Mouse (Mus musculus) megakaryocyte, adult 5-6 weeks (primary cell): Measurements from ENCODE around the gene Hspb9. TPM values are rescaled to one million over a fixed set of nuclear protein-coding genes. Genes with fewer than 3 reads are reported as not detected.

Experiments used
- ATAC-seq: 2 replicates; pipeline ENCODE4 v1.8.0; 2016; ENCODE audit warnings: mild to moderate bottlenecking, inconsistent platforms; ENCODE audit not compliant: poor library complexity, severe bottlenecking
- total RNA-seq, 2 experiments: library from RNA; stranded (forward) in 1 of 2; stranded (reverse) in 1 of 2; fragments of 153-499, 151-499 nt in 1 of 2; fragments of 221-1000, 200-1000 nt in 1 of 2; gene quantifications; 2 replicates each; pipeline versions ENCODE4 v1.2.3 to v1.2.4; 2015 to 2017

Gene Hspb9
- total RNA-seq (2015), result not detected in 2 replicates
- 0.65 TPM in 1 of 2 replicates, not detected in the other for total RNA-seq (2017)

DNA sequence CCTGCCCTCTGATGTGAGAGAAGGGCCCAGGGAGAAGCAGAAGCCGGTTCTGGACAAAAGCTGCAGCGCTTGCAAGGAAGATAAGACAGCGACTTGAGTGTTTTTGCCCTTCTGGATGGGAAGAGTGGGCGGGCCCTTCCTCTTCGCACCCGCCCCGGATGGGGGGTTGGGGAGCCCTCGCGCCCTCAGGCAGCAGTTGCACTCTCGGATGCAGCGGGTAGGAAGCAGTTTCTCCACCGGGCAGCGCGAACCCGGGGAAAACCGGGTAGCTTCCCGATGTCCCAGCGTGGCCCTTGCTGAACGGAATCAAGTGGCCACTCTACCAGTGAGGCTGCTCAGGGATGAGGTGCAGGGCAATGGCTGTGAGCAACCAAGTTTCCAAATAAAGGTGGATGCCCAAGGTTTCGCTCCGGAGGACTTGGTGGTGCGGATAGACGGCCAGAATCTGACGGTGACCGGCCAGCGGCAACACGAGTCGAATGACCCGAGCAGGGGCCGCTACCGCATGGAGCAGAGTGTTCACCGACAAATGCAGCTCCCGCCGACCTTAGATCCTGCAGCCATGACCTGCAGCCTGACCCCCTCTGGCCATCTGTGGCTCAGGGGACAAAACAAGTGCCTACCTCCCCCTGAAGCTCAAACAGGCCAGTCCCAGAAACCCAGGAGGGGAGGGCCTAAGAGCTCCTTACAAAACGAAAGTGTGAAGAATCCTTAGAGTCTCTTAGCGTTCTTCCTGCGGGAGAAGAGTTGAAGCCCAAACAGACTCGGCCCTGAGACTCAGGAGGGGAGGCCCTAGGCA, at the start of gene Hspb9:
Gene Hspb9 (plus strand): TSS at position 116 of the 799 bp plus-strand sequence.
- ATAC-seq, result peak; percentile 75

DNA sequence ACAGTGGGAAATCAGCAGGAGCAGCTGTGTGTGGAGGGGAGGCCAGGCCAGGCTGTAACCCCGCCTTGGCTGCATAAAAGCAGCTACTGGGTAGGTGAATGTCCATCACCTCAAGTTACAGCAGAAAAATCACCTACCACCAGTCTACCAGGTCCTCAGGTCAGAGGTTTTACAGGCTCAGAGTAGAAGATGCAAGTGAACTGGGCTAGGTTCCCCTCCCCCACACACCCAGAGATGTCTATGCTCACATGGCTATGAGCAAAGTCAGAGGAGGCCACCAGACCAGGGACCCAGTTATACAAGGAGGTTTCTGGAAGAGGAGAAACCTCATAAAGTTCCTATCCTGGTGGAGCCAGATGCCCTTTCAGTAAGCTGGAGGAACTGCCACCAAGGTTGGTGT, 42.6 kb upstream of the Hspb9 start:
- no peak for ATAC-seq

DNA sequence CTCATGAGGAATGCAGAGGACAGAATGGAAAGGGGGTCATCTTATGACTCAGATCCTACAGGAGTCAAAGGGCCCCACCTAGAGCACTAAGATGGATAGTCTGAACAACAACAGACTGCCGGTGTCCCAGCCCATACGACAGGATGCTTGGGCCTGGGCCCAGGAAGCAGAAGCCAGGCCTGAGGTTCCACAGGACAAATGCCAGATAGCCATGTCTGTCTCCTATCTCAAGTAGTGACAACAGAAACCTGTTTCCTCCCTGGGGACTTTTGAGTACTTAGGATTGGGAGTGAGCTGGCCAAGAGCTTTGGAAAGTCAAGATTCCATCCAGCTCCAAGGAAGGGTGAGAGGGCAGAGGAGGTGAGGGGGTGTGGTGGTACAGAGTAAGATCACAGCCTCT, 41.7 kb upstream of the Hspb9 start:
- ATAC-seq, result no peak

DNA sequence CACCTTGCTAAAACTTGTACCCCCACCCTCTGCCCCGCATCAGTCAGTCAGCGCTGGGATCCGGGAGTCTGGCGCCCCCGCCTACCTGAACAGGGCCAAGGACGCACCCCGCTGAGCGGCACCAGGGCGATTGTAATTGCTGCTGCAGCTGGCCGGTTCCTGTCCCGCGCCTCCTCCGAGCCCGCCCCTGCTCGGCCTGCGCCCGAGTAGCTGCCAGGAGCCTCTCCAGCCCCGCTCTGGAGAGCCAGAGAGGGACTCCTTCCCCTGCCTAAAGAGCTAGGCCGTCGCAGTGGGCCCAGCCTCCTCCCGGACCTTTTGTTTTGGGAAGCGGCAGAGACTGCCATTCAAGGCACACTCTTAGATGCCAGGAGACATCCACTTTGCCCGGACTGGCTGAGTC, 40.5 kb upstream of the Hspb9 start:
- ATAC-seq, result no peak

DNA sequence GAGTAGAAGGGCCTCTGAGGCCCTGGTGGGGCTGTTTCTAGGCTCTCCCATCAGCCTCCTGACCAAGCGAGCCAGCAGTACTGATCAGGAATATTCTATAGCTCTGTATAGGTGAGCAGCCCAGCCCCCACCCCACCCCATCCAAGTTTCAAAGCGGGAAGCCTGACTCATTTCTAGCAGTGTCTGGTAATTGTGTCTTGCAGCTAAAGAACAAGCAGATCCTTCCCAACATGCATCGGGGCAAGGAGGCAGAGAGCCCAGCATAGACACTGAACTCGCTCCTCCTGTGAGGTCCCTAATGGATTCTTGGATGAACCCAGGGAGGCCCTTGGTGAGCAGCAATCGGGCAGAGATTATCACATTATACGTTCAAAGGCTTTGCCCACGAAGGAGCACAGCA, 35.8 kb upstream of the Hspb9 start:
- no peak for ATAC-seq

DNA sequence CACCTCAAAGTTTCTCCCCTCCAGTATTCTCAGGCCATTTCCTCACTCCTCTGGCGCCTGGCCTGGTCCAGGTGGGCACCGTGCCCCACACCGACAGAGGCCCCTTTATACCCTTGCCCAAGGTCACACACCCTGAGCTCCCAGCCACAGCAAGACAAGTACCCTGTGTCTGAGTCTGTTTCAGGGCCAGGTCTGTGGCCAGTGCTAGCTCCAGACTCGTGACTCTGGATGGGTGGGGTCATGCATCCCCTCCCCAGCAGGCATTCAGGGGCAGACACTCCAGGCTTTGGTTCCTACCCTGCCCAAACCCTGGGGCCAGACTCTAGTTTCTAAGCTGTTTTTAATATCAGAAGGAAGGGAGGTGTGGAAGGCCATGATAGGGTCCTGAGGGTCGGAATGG, 31.8 kb upstream of the Hspb9 start:
- ATAC-seq, result no peak

DNA sequence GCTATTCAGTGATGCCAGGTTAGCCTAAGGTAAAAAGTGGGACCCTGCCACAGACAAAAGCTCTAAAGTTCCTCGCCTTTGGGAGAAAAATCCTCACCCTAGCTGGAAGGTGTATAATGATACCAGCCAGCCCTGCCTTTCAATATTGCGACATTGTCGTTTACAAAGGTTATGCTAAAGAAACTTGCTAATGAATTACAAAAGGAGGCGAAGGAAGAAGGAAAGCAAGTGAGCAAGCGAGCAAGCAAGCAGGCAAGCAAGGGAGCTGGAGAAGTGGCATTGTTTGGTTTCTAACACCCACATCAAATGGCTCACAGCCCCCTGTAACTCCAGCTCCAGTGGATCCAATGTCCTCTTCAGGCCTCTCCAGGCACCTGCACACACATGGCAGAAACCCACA, 31.1 kb upstream of the Hspb9 start:
- ATAC-seq, result no peak

DNA sequence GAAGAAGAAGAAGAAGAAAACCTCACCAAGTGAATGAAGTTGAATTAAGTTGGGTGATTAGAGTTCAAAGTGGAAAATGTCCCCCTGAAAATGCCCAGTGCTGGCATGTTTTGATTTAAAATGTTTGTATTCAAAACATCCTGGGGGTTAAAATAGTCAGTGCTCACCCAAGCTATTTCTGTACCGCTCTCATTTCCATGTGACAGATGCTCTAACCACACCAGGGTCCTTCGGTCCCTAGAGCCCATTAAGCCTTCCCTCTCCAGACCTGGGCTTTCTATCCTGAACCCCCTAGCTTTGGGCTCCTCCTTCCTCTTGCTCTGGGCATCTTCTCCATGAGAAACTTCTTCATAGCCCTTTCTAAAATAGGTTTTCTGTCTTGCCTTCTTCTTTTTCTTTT, 29.6 kb upstream of the Hspb9 start:
- no peak for ATAC-seq

DNA sequence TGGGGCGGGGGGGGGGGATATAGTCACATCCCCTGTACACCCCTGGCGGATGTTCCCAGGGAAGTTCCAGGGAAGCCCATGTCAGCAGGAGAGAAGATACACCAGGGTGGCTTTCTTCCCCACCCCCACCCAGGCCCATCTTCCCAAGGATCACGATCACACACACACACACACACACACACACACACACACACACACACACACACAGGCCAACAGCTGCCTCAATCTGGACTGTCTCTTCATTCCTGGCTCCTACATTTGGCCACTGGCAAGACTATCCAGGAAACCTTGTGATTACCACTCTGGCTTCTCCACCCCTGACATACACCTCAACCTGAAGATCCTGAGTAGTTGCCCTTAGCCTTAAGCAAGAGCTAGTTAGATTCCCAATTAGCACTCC, 28.3 kb upstream of the Hspb9 start:
- ATAC-seq, result no peak

DNA sequence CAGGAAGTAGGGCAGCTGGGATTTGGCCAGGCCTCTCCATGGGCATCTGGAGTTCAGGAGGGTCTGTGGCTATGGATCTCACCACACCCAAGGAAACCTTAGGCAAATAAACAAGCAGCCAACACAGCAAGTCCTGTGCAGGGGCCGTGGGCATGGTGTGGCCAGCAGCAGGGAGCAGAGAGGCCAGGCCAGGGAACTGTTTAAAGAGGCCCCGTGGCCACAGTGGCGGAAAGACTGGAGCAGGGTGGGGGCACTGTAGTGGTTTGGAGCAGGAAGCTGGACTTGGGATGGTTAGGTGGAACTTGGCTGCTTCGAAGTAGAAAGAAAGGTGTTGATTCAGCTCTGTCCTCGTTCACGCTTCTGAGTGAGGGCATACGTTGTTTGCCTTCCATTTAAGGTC, 26.4 kb upstream of the Hspb9 start:
- no peak for ATAC-seq

DNA sequence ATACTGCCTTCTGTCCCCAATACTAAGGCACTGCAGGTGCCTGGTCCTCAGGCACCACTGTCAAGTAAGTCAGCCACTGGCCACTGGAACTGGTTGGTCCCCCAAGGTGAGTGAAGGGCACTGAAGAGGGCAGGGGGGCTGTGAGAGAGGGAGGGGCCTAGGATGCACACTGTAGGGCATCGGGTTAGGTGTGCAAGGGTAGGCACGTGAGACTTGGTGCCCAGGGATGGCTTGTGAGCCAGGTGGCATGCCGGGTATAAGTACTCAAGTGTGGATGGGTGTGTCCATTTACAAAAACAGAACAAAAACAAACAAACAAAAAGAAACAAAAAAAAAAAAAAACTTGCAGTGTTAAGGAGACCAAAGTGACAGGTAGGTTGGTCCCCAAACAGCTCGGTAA, 25.2 kb upstream of the Hspb9 start:
- no peak for ATAC-seq

DNA sequence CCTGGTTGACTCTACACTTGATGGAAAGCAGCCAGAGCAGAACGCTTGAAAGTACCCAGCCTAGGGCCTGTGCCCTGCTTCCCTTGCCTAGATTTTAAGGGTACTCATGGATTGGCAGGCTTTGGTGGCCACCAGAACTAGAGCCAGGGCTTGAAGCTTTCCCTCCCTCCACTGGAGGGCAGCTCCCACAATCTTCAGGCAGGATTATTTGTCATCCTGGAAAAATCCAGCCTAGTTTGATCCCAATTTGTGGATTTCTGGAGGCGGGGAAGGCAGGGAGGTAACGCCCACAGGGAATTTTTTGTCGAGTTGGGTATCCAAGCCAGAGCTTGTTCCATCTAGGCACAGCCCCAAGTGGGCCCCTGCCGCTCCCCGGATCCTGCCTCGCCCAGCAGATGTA, 23.3 kb upstream of the Hspb9 start:
- no peak for ATAC-seq

DNA sequence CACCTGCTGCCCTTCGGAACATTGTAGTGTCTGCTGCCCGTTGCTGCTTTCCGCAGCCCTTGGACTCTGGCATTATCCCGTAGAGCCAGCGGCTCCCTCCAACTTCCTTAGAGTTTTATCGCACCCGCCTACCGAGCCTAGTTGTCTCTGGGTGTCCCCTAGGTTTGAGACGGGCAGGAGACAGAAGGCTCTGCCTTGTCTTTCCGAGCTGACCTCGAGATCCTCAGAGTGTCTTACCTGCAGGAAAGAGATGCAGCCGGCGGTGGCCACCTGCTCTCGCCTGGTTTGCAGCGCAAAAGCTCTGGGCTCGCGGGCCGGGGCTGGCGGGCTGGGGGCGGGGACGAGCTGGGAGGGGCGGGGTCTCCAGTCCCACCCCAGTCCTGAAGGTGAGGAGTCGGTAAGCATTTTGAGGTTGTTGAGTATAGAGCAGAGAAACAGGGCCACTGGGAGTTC, 21.5 kb upstream of the Hspb9 start, which contains the start of gene Zfp385c:
Gene Zfp385c (minus strand): TSS at position 292 of the 453 bp plus-strand sequence.
- 0 out of 2 replicates have a peak, but pooled peaks have one; percentile 45 for ATAC-seq

DNA sequence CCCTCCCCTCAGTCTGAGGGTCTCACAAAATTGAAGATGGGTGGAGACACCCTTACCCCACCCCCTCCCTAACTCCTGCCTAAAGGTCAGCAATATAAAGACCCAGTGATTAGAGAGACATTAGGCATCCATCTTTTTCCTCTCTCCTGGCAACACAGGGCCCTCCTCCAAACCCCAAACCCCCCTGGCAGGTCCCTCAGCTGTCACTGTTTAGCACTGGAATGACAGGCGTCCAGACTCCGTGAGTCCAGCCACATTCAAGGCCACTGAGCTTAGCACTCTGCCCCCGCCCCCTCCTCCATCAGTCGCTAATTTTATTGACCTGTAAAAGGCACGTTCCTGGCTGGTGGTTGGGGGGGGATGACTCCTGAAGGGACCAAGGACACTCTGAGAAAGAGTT, 20.5 kb upstream of the Hspb9 start:
- no peak for ATAC-seq

DNA sequence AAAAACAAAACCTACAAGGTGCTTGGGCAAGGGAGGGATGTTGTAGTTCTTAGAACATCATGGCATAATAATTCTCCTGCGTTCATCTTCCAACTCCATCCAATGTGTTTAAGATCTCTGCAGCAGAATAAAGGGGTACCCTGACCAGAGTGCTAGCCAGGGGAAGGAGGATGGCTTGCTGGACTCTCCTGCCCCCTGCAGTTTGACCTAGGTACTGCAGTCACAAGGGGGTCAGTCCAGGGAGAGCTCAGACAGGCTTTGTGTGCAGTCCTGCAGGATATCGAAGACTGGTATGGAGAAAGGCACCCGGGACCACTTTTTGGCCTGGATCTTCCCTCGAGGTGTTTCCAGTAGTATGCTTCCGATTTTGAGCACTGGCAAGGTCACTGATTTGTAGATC, 18.7 kb upstream of the Hspb9 start:
- peak; percentile 82 for ATAC-seq

DNA sequence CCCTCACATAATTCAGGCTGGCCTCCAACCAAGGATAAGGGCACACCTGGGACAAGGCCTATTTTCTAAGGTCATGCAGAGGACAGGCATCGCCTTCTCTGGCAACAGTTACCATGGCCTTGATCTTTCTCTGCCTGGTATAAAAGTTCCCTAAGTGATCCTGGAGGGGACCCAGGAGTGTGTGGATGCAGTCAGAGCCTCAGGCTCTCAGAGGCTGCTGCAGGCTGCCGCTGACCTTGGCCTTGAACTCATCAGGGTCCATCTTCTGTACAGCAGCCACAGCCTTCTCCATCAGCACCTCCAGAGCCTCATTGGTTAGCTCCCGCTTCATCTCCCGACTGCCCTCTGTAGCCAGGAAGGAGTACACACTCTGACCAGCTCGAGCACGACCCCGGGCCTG, 15.7 kb upstream of the Hspb9 start:
- ATAC-seq, result no peak

DNA sequence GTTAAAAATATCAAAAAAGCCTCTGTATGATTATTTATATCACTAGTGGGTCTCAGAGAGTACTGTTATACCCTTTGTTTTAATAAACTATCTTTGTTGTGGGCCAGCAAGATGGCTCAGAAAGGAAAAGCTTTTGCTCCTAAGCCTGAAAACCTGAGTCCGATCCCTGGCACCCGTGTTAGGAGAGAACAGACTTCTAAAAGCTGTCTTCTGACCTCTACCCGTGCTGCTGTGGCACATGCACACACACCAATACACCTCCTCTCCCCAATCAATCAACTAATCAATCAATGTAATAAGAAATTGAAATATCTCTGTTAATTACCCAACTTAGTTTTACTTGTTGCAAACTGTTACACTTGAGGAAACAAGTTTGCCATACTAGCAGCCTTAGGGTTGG, 12.9 kb upstream of the Hspb9 start:
- no peak for ATAC-seq

DNA sequence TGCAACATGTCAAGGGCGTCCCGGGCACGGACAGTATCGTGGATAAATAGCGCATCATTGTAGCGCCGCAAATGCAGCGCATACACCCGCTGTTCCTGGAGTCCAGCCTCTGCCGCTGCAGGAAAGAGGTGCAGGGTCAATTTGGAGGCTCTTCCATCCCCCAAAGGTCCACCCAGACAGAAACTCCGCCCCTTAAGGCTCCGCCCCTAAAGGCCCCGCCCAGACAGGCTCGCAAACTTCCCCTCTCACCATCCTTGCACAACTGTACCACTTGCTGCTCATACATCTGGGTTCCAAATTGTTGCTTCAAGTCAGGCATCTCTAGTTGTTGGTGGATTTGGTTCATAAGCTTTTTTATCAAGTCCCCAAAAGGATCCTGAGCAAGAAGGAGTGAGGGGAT, 12.3 kb upstream of the Hspb9 start:
- ATAC-seq, result peak; percentile 79

DNA sequence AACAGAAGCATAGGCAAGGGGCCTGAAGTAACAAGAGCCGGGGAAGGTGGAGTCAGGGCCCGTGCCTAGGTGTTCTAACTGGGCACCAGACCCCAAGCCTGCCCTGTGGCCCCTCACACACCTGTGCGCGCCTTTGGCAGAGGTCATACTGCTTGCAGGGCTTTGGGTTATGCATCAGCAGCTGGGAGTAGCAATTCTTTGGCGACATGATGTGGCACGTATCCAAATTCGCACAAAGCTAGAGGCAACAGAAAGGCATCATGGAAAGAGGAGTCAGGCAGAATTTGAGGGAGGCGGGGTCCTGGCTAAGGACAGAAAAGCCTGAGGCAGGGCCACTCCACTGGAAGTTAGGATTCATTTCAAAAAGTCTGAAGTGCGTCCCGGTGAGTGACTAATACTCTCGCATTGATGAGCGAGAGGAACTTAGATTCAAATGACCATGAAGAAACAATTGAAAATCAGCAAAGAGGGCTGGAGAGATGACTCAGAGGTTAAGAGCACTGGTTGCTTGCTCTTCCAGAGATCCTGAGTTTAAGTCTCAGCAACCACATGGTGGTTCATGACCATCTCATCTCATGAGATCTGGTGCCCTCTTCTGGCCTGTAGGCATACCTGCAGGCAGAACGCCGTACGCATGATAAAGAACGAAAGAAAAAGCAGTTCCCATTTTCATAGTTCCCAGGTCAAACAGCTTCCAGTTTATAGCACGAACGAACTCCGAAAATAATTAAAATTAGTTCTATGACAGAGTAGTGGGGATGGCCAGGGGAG, 11.4 kb upstream of the Hspb9 start:
- ATAC-seq, result peak; percentile 66

DNA sequence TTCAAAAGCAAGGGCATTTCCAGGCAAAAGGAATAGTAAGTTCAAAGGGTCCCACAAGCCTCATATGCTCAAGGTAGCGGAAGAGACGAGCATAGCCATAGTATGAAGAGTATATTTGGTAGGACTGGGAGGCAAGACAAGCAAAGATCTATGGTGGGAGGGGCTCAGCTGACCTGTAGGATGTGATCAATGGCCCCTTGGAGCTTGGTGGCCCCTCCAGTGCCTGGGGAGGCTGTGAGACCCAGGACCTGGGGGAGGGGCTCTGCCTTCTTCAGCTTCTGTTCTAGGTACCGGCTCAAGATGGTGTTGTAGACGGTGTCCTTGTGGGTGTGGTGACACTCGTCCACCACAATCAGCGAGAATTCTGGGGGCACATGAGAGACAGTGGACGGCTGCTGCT, 10.7 kb upstream of the Hspb9 start:
- peak; percentile 8; the same call in 1 of the 2 replicates for ATAC-seq

DNA sequence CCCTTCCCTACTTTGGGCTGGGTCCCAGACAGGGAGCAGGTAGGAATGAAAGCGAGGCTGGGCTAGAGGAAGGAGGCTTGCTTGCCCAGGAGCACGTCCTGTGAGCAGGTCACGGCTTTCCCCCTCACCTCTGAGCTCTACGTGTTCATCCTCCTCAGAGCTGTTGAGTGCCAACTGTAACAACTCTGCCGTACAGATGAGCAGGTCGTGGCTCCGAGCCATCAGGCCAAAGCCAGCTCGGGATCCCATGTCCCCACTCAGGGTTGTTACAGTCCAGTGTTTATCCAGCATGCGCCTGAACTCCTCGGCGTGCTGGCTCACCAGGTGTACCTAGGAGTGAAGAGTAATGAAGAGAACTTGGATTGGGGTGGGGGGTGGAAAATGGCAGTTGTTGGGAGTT, 10.3 kb upstream of the Hspb9 start:
- ATAC-seq, result no peak
